Mouse (Mus musculus) kidney, adult 18-20 months (tissue): Measurements from ENCODE around the gene Amt.
"Not testable (repeated sequence)": the region's sequence is repeated elsewhere in the genome, so short reads cannot be mapped to it uniquely, and the experiment has no call there.

ENCODE experiments used
- DNase-seq: peaks from one replicate; pipeline ENCODE4 v3.0.0; 2021

Gene Amt

DNA sequence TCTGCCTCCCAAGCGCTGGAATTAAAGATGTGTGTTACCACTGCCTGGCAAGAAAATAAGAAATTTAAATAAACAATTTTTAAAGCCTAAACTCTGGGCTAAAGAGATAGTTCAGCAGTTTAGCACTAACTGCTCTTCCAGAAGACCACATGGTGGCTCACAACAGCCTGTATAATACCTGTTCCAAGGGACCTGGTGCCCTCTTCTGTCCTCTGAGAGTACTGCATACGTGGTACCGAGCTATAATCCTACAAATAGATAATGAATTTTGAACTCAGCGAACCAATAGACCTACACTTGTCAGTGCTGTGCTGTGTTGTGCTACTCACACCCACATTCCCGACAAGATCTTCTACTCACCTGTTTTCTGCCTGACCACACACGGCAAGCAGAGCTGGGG, 12.2 kb upstream of the Amt start:
- peak; percentile 84 for DNase-seq

DNA sequence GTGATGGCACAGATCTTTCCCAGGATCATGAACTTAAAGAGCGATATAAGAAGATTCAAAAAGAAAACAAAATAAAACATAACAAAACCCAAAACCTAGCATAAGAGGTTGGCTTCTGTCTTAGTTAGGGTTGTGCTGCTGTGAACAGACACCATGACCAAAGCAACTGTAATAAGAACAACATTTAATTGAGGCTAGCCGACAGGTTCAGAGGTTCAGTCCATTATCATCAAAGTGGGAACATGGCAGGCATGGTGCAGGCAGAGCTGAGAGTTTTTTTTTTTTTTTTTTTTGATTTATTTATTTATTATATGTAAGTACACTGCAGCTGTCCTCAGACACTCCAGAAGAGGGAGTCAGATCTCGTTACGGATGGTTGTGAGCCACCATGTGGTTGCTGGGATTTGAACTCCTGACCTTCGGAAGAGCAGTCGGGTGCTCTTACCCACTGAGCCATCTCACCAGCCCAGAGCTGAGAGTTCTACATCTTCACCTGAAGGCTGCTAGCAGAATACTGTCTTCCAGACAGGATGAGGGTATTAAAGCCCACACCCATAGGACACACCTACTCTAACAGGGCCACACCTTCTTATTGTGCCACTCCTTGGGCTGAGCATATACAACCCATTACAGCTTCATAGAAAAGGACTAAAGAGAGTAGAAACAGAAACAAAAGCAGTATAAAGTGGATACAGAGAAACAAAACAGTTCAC, 9.0 kb upstream of the Amt start:
- not testable (repeated sequence) for DNase-seq

DNA sequence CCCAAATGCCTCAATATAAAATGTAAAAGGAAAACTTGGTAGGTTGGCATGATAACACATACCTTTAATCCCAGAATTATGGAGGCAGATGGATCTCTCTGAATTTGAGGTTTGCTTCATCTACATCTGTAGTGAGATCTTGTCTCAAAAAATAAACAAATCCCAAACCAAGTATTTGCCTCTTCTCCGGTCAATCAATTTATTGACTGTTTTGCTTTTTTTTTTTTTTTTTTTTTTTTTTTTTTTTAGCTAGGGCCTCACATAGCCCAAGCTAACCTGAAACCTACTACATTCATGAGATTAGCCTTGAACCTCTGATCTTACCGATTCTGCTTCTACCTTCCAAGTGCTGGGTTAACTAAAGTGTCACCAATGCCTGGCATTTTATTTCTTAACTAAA, 7.3 kb upstream of the Amt start:
- DNase-seq = no peak

DNA sequence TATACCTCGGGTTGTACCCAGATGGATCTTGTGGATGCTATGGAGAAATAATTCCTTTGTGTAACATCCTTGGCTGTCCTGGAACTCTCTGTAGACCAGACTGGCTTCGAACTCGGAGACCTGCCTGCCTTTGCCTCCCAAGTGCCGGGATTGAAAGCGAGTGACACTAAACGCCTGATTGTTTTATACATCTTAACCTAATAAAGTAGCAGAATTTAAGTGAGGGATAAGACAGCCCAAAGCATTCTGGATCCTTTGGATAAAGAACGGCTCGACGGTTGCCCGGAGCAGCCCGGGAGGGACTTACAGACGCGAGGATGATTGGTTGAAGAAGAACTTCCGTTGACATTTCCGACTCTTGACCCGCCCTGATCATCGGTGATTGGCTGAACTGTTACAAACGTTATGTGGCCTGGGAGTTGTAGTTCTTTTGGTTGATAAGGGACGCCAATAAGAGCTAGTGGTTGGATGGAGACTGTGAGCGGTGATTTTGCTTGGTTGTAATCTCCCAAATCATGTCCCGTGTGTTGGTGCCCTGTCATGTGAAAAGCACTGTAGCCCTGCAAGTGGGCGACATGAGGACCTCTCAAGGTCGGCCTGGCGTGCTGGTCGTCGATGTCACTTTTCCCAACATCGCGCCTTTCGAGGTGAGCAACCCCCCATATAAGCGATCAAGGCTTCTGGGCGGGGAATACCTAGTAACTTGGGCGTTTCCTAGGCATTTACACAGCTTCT, 6.5 kb upstream of the Amt start, which contains the start of gene Nicn1:
Gene Nicn1, plus strand, starts transcription at position 414 of the 735 bp plus-strand sequence.
- DNase-seq = peak; percentile 89

DNA sequence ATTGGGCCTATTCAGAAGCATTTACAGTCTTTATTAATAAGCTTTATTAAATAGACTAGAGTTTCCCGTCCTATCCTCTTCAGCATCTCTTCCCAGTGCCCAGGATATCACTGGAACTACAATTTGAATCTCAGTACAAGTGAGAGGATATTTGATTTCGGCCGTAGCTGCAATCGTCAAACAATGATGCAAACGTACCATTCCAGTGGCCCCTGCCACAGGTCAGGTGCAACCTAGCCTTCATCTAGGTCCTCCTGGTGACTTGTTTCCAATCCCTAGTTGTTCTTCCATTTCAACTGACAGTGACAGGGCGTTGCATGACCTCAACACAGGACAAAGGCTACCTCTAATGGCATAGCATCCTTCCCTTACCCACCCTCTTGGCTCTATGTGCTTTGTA, 5.9 kb upstream of the Amt start:
- no peak for DNase-seq

DNA sequence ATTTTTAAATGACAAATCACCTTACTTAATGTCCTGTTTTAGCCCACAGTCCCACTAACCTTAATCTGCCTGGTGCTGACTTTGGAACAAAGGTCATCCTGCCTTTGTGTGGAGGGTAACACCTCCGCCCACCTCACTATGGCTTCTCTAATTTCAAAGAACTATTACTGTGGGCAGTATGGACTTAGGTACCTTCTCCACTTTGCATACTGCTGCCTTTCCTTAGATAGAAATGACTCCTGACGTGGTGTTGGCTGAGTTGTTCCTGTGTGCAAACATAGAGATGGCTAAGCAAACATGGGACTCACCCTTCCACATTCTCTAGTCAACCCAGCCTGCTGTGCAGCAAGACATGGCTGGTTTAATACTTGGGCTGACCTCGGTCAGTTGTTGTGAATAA, 5.2 kb downstream of the Amt start:
- DNase-seq = no peak

DNA sequence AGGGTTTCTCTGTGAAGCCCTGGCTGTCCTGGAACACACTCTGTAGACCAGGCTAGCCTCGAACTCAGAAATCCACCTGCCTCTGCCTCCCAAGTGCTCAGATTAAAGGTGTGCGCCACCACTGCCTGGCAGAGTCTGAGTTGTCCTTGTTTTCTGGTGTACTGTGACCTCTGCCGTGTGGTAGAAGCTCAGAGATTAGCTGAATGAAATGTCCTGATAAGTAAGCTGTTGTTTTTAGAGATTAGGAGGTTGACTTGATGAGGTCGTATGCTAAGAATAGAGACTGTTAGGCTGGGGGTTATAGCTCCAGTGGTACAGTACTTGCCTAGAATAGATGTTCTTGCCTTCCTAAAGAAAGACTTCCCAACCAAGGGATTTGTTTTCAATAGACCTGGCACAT, 8.1 kb downstream of the Amt start:
- DNase-seq = no peak

DNA sequence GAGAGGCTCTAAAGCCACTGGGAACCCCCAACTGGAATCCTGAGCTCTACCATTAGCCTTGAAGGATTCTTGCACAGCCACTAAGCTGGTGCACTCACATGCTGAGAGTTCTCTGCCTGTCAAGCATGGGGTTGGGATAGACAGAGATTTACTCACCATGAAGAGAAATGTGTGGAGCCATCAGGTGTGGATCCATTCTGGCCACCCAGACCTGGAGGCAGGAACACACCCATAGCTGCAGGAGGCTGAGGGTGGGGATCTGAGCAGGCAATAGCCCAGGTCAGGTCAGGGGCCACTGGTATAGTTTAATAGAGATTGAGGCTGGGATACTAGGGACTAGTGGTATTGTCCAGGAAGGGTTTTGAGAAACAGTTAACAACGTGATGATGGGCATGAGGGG, 8.5 kb downstream of the Amt start:
- no peak for DNase-seq

DNA sequence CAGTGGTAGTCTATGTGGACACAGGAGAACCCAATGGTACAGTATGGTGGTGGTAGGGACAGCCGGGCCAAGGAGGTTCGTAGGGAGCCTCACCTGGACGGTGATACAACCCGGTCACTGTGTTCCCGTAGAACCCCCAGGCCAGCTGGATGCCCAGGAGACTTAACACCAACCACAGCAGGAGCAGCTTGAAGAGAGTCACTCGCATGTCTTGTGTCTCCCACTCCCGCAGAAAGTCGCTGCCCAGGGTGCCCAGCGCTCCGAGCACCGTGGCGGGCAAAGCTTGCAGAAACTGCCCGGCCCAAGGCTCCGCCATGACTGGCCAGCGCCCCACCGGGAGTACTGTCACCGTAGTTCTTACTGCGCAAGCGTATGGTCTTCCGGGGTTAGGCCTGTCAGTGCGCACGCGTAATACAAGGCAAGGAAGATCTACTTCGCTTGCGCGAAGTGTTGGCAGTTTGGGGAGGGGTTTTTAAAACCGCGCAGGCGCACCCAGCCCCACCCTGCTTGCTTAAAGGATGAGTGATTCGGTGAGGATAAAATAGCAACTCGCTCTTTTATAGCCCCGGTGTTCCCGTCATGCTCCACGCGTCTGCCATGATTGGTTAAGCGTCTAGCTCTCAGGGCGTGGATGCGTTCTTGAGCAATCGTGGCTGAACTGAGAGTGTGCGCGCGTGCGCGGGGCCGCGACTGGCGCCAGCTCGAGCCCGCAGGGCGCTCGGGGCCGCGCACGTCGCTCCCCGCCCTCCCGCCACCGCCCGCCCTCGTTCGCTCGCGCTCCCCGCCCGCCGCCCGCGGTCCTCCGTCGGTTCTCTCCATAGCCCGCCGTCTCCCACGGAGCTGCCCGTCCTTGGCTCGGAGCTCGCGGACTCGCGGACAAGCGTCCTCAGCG, 9.2 kb downstream of the Amt start, which contains the start of the genes Rhoa and Tcta:
Gene Rhoa, plus strand, starts transcription at position 501 of the 892 bp plus-strand sequence.
Gene Tcta, minus strand, starts transcription at position 532 of the 892 bp plus-strand sequence.
- DNase-seq = peak; percentile 98

GRCm38 (mm10) chr9:108306571-108306980, 9.9 kb downstream of the Amt start:
- peak; percentile 84 for DNase-seq

GRCm38 (mm10) chr9:108307021-108307807, 10.6 kb downstream of the Amt start:
- no peak for DNase-seq

DNA sequence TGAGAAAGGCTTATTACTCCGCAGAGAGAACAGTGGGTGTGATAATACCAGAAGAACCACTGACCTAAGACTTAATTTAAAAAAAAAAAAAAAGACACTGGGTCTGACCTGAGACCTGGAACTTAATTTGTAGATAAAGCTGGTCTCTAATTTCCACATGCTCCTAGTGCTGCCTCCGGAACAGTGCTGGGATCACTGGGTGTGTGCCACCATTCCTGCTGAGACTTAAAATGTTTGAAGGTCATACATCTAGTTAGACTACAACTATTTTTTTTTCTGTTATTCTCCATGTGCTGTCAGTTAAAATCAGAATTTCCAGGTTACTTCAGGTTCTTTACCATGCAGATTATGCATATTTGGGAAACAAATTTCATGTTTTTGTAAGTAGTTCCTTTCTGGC, 11.5 kb downstream of the Amt start:
- DNase-seq = no peak

GRCm38 (mm10) chr9:108317572-108317971, 20.9 kb downstream of the Amt start:
- DNase-seq = no peak

GRCm38 (mm10) chr9:108318462-108318861, 21.8 kb downstream of the Amt start:
- no peak for DNase-seq

- not testable (repeated sequence) for DNase-seq
Observed at GRCm38 (mm10) chr9:108322054-108322453, 25.4 kb downstream of the Amt start.

- DNase-seq = no peak
Observed at GRCm38 (mm10) chr9:108324784-108325183, 28.1 kb downstream of the Amt start.

- DNase-seq = no peak
Observed at GRCm38 (mm10) chr9:108325811-108326210, 29.2 kb downstream of the Amt start.

- DNase-seq = no peak
Observed at GRCm38 (mm10) chr9:108337848-108338550, 41.3 kb downstream of the Amt start.

GRCm38 (mm10) chr9:108338551-108338885, 41.9 kb downstream of the Amt start:
- no peak for DNase-seq

- DNase-seq = peak; percentile 94
Observed at GRCm38 (mm10) chr9:108338886-108339781, 42.5 kb downstream of the Amt start, which contains the start of gene Gpx1. TSS of gene Gpx1 (plus strand) at chr9:108338903.

GRCm38 (mm10) chr9:108339886-108340257, 43.2 kb downstream of the Amt start:
- no peak for DNase-seq
